12 mouse cellular contexts compared by ENCODE assay signal in genomic region chr5:23385136-23385535, GRCm38 (mm10). TPM values are rescaled to one million over a fixed set of nuclear protein-coding genes. Genes with fewer than 3 reads are reported as not detected.
DNase-seq lines count a peak whose midpoint lies in the region; ATAC-seq and TF ChIP-seq lines count a peak whose summit lies in the region.
"Had no signal": no experiment of that assay in that cellular context is flagged by ENCODE, and none has a peak within 500 bp of the region (broad histone marks: within the 10 kb centered on the region; RNA-seq: fewer than 3 reads in every experiment).

No protein-coding gene starts in this region.

- H3K9me3 ChIP-seq in liver, postnatal 0 days (ENCODE audit: low read length), result no peaks in the 10 kb centered on the region
- H3K9me3 ChIP-seq: embryonic facial prominence, embryonic 12.5 days; hindbrain, embryonic 12.5 days; midbrain, embryonic 12.5 days had no signal

- peak; percentile 53 for TF ChIP-seq CTCF in liver, postnatal 0 days (IDR thresholded peaks at IDR 0.05; ENCODE audit: low read depth)

- H3K27ac ChIP-seq in liver, postnatal 0 days (ENCODE audit: low read depth), result no peak overlapping the region
- H3K27ac ChIP-seq: hindbrain, embryonic 12.5 days; midbrain, embryonic 12.5 days had no signal

- no peaks in the 10 kb centered on the region for H3K36me3 ChIP-seq in liver, postnatal 0 days (replicated peaks; ENCODE audit: insufficient read depth, low read length)
- H3K36me3 ChIP-seq: embryonic facial prominence, embryonic 12.5 days; hindbrain, embryonic 12.5 days; midbrain, embryonic 12.5 days had no signal

- 68% methylated on average over 1 of the region's 1 CpGs for WGBS in liver, postnatal 0 days (ENCODE audit: insufficient replicate concordance)

- no peaks in the 10 kb centered on the region for H3K27me3 ChIP-seq in liver, postnatal 0 days (ENCODE audit: insufficient read depth, low read length)
- H3K27me3 ChIP-seq: embryonic facial prominence, embryonic 12.5 days; hindbrain, embryonic 12.5 days; midbrain, embryonic 12.5 days had no signal

- H3K4me1 ChIP-seq in liver, postnatal 0 days (ENCODE audit: insufficient read depth), result no peaks in the 10 kb centered on the region

- H3K4me2 ChIP-seq in liver, postnatal 0 days (ENCODE audit: low read depth, low read length), result no peak overlapping the region
- H3K4me2 ChIP-seq: embryonic facial prominence, embryonic 12.5 days; hindbrain, embryonic 12.5 days; midbrain, embryonic 12.5 days had no signal

- H3K4me3 ChIP-seq in liver, postnatal 0 days (ENCODE audit: low read depth, low read length), result no peak overlapping the region
- H3K4me3 ChIP-seq: embryonic facial prominence, embryonic 12.5 days; hindbrain, embryonic 12.5 days; midbrain, embryonic 12.5 days had no signal

- H3K9ac ChIP-seq in liver, postnatal 0 days (replicated peaks), result no peak overlapping the region
- H3K9ac ChIP-seq: embryonic facial prominence, embryonic 12.5 days; hindbrain, embryonic 12.5 days; midbrain, embryonic 12.5 days had no signal

- DNase-seq in CD4-positive, CD25-positive, alpha-beta regulatory T cell, adult 2 months (ENCODE audit: low read depth, low spot score), result peak; percentile 62
- no peak for DNase-seq in liver, postnatal 0 days
- DNase-seq in liver, result no peak
- peak; percentile 71 for DNase-seq in kidney, adult 9 months
- peak; percentile 29 for DNase-seq in thymus, postnatal 0 days (ENCODE audit: low spot score)
- DNase-seq in urinary bladder, postnatal 14 days (ENCODE audit: low spot score), result no peak
- DNase-seq in urinary bladder, adult 18-20 months (ENCODE audit: low spot score in 2 of 2), result no peak
- DNase-seq: adrenal gland, postnatal 36 days had no signal

- no peak for ATAC-seq in CD4-positive, CD25-positive, alpha-beta regulatory T cell, adult 4 months
- no peak for ATAC-seq in liver, postnatal 0 days

- TF ChIP-seq EP300 in liver, postnatal 0 days (IDR thresholded peaks at IDR 0.05; ENCODE audit: low read depth), result no peak

RNA-seq across cellular contexts. Expression of gene Kmt2e, which starts 49.1 kb away (rescaled TPM):
- 100 to 1,000 TPM; 183 to 238 TPM for polyA plus RNA-seq in CD4-positive, CD25-positive, alpha-beta regulatory T cell, adult 4 months (2017; shearing (Covaris generic))
- 27.5 and 28.5 TPM in 2 replicates for polyA plus RNA-seq in liver, postnatal 0 days (2015; fragmentation: Nextera tagmentation; extraction: Ambion mirVana)
- polyA plus RNA-seq in thymus, postnatal 0 days (2015; fragmentation: Nextera tagmentation; extraction: Ambion mirVana), result 84.6 and 111 TPM in 2 replicates

Comparison
In these comparisons a context has a peak if more than half of its experiments do, and no peak if none do; other contexts are left out.
1. DNase-seq: peak in CD4-positive, CD25-positive, alpha-beta regulatory T cell, adult 2 months (single experiment), kidney, adult 9 months (single experiment) and thymus, postnatal 0 days (single experiment); none in liver, postnatal 0 days (single experiment), liver (single experiment), urinary bladder, postnatal 14 days (single experiment) and urinary bladder, adult 18-20 months (0 of 2).